Mouse (Mus musculus) liver, embryonic 14.5 days (tissue): Measurements from ENCODE around the gene Cd79b. TPM values are rescaled to one million over a fixed set of nuclear protein-coding genes. Genes with fewer than 3 reads are reported as not detected.

Experiments used
- ATAC-seq: fragments of 200-750 bp; cut with Nextera tagmentation; 2 replicates; pipeline ENCODE4 v1.8.0; 2017; ENCODE audit warnings: moderate number of reproducible peaks, mild to moderate bottlenecking, moderate library complexity; ENCODE audit not compliant: insufficient read depth
- DNase-seq, 3 experiments: peaks; one replicate each; pipeline ENCODE4 v3.0.0-alpha.2; 2012 to 2013; ENCODE audit warnings: low read depth in 3 of 3, low spot score in 3 of 3
- H3K27ac ChIP-seq: fragments of 300-500 bp; sonication (generic); 2 replicates; pipeline ENCODE4 v1.5.1; 2014; ENCODE audit warnings: moderate library complexity, mild to moderate bottlenecking, control low read depth, inconsistent platforms
- H3K27me3 ChIP-seq: fragments of 300-500 bp; sonication (generic); 2 replicates; pipeline ENCODE4 v1.6.1; 2014; ENCODE audit warnings: mild to moderate bottlenecking, low read length, moderate library complexity; ENCODE audit not compliant: control insufficient read depth, insufficient read depth
- H3K36me3 ChIP-seq: fragments of 300-500 bp; sonication (generic); replicated peaks from 2 replicates; pipeline ENCODE4 v1.6.1; 2014; ENCODE audit warnings: low read depth; ENCODE audit not compliant: control insufficient read depth, insufficient read depth
- H3K4me1 ChIP-seq, 2 experiments: fragments of 200-500 bp in 1 of 2; fragments of 300-500 bp in 1 of 2; sonication (generic) in 1 of 2; replicated peaks; 2 replicates each; pipeline ENCODE4 v1.6.1; 2012 to 2014; ENCODE audit warnings: antibody characterized with exemption in 1 of 2, inconsistent platforms in 1 of 2, low read length in 1 of 2; ENCODE audit not compliant: control insufficient read depth in 2 of 2, insufficient read depth in 2 of 2
- H3K4me2 ChIP-seq: fragments of 300-500 bp; sonication (generic); 2 replicates; pipeline ENCODE4 v1.6.1; 2014; ENCODE audit warnings: low read depth, mild to moderate bottlenecking, control low read depth, moderate library complexity
- H3K4me3 ChIP-seq, 2 experiments: fragments of 200-500 bp in 1 of 2; fragments of 300-500 bp in 1 of 2; sonication (generic) in 1 of 2; 2 replicates each; pipeline ENCODE4 v1.5.1; 2012 to 2014; ENCODE audit warnings: low read depth in 2 of 2, low read length in 2 of 2, mild to moderate bottlenecking in 2 of 2, control low read depth in 1 of 2, inconsistent platforms in 1 of 2, moderate library complexity in 1 of 2; ENCODE audit not compliant: insufficient read depth in 1 of 2
- H3K9ac ChIP-seq: fragments of 300-500 bp; sonication (generic); replicated peaks from 2 replicates; pipeline ENCODE4 v1.6.1; 2014; ENCODE audit warnings: mild to moderate bottlenecking, control low read depth, moderate library complexity
- H3K9me3 ChIP-seq: fragments of 300-500 bp; sonication (generic); 2 replicates; pipeline ENCODE4 v1.6.1; 2016; ENCODE audit warnings: low read length, mixed read lengths; ENCODE audit not compliant: control insufficient read depth
- CTCF ChIP-seq: IDR thresholded peaks from 2 replicates; pipeline ENCODE4 v1.5.1; 2016; ENCODE audit warnings: antibody characterized with exemption, low read depth, control low read depth
- EP300 ChIP-seq: IDR thresholded peaks from 2 replicates; pipeline ENCODE4 v1.6.1; 2016; ENCODE audit warnings: antibody characterized with exemption, low read depth
- WGBS: fragments of 180-500 bp; shearing (Covaris S2); extraction: QIAGEN DNeasy Blood & Tissue Kit; methylation state at CpG from one replicate; pipeline ENCODE4 v1.1.7; 2014; ENCODE audit not compliant: insufficient replicate concordance; 5-methylcytosine and 5-hydroxymethylcytosine counted together
- polyA plus RNA-seq, 2 experiments: library from polyadenylated mRNA; depleted of rRNA in 1 of 2; stranded (reverse) in 1 of 2; unstranded in 1 of 2; fragments of >200 nt; fragmentation: Nextera tagmentation in 1 of 2; extraction: Ambion mirVana in 1 of 2; gene quantifications; 2 replicates each; pipeline versions ENCODE4 v1.2.1 to v1.2.3; 2012 to 2014

Gene Cd79b
- polyA plus RNA-seq, 2 experiments = 3.1 to 4.9 TPM

DNA sequence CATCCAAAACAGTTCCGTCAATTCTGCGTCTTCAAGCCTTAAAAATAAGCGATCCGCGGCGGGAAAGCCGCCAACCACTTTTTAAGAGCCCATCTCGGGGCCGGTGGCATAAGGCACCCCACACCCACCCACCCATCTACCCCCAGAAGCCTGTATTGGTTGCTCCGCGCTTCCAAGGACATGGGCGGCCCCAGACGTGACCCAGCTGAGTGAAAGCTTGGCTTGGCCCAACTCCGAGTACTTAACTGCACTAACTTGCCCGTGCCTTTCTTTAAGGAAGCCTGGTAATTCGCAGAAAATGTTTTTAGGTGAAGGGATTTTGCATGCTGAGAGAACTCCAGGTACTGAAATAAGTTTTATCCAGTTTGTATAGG, 41.3 kb downstream of the Cd79b start:
- DNase-seq (no peak), ATAC-seq (peak; percentile 9; the same call in 1 of the 2 replicates)
- H3K27me3 ChIP-seq = no peaks in the 10 kb centered on the region
- H3K36me3 ChIP-seq = no peaks in the 10 kb centered on the region
- WGBS = 7% methylated on average over 16 of the region's 16 CpGs
- H3K27ac ChIP-seq = peak overlapping the region; percentile 63
- H3K4me3 ChIP-seq = peak overlapping the region; percentile 67 to 85
- no peak for TF ChIP-seq EP300
- TF ChIP-seq CTCF = no peak
- H3K9ac ChIP-seq = peak overlapping the region; percentile 66
- peak overlapping the region; percentile 87 for H3K4me2 ChIP-seq
- peaks cover 17 to 37% of the 10 kb centered on the region in 2 experiments for H3K4me1 ChIP-seq
- H3K9me3 ChIP-seq = no peaks in the 10 kb centered on the region

DNA sequence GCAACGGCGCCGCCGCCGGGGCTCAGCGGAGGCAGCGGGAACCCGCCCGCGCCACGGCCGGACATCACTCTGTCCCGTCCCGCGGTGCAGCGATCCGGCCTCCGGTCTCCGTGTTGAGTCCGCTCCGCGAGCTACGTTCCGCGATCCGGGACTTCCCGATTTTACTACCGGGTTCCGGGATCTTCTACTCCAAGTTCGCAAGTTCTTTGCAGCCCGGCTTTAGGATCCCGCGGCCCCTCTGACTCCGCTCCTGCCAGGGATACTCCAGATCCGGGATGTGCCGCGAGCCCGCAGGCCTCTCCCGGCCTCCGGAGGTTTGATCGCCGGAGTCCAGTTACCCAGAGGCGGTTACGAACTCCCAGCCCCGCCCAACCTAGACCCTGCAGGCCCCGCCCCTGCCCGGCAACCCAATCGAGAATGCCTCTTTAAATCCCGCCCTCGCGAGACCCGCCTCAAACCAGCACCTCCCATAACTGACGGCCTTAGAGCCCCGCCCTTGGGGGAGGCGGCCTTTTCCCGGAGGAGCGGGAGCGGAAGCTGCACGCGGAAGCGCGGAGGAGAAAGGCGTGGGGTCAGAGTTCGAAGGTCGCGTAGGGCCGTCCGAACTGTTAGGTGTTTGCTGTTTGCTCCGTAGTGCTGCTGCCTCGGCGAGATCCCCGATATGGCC, 41.8 kb downstream of the Cd79b start, which contains the start of gene Smarcd2:
Gene Smarcd2, minus strand, starts transcription at position 329 of the 667 bp plus-strand sequence.
- H3K27me3 ChIP-seq = no peaks in the 10 kb centered on the region
- peak within 1 kb of the TSS; percentile 76 to 85 for H3K4me3 ChIP-seq
- WGBS = under 1% methylated on average over 72 of the region's 72 CpGs
- peak within 1 kb of the TSS; percentile 95 for H3K9ac ChIP-seq
- peaks cover 17 to 37% of the 10 kb centered on the region in 2 experiments for H3K4me1 ChIP-seq
- peak within 1 kb of the TSS; percentile 63 for H3K27ac ChIP-seq
- TF ChIP-seq EP300 (peak; percentile 47), CTCF (no peak)
- peak within 1 kb of the TSS; percentile 92 for H3K4me2 ChIP-seq
- no peaks in the 10 kb centered on the region; the same call in 1 of the 2 replicates for H3K36me3 ChIP-seq
- no peaks in the 10 kb centered on the region for H3K9me3 ChIP-seq
- ATAC-seq (peak; percentile 93), DNase-seq (peak; percentile 98)

DNA sequence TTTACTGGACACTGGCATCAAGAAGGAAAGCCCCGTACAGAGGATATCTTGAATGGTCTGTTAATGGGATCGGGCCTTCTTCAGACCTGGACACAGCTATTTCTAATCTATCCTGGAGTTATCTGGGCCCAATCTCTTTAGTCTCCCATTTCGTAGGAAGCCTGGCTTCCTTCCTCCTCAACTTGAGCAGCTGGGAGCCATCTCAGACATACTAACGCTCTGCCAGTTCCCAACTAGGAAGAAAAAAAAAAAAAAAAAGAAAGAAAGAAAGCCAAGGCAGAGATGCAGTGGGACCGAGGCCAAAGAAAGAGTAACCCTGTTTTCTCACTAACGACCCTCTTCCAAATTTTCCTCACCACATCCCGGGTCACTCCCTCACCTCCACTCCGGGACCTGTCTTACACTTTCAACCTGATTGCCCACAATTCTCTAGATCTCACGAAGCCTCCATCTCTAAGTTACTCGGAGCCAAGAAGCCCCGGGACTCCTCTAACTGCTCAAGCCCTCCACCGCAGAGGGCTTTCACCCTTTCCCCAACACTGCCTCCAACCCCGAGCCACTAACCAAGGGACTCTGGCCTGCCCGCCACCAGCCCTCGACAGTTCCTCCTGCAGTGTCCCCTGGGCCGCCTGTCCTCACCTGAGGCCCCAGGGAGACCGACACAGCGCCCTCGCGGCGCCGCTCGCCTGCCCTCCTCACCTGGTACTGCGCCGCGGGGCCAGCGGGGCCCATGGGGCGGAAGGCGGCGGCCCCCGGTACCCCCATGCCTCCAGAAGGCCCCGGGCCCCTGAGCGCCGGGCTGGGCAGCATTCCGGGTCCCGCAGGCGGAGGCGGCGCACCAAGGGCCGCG, 42.5 kb downstream of the Cd79b start:
- H3K27me3 ChIP-seq = no peaks in the 10 kb centered on the region
- peak overlapping the region; percentile 92 for H3K4me2 ChIP-seq
- no peak for DNase-seq
- peaks cover 3% of the 10 kb centered on the region for H3K36me3 ChIP-seq
- peak overlapping the region; percentile 58 for H3K27ac ChIP-seq
- WGBS = 1% methylated on average over 41 of the region's 41 CpGs
- peak overlapping the region; percentile 95 for H3K9ac ChIP-seq
- H3K4me3 ChIP-seq = peak overlapping the region; percentile 76 to 85
- peaks cover 17 to 37% of the 10 kb centered on the region in 2 experiments for H3K4me1 ChIP-seq
- TF ChIP-seq EP300 (no peak), CTCF (no peak; the same call in 1 of the 2 replicates)
- peak; percentile 48 for ATAC-seq
- H3K9me3 ChIP-seq = no peaks in the 10 kb centered on the region

DNA sequence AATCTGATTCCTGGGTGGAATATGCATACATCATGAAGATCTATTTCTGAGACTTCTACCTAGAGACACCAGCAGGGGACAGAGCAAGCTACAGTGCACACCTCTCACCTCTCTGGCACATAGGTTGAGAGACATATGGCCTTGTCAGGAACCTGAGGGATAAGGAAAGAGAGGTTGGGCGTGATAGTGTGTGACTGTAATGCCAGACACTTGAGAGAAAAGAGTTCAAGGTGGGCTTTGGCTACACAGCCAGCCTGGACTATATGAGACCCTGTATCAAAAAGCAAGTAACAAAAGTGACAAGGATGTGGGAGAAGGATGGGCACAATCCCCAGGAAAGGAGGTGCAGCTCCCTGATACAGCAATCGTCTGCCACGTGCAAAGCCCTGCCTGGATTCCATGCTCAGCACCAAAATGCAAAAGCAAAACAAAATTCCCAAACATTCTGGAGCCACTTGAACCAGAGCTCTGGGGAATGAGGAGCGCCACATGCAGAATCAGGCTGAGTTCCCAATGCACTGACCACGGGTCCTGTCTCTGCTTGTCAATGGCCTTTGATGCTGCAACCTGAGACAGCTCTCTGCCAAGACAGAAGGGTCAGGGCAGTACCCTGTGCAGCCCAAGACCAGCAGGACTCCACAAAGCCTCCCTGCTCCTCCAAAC, 43.3 kb downstream of the Cd79b start:
- H3K36me3 ChIP-seq = peaks cover 10% of the 10 kb centered on the region
- H3K27ac ChIP-seq = no peak overlapping the region
- no peaks in the 10 kb centered on the region for H3K27me3 ChIP-seq
- TF ChIP-seq CTCF (peak; percentile 10; the same call in 1 of the 2 replicates), EP300 (no peak)
- DNase-seq (no peak), ATAC-seq (no peak)
- peak overlapping the region; percentile 95 for H3K9ac ChIP-seq
- H3K9me3 ChIP-seq = no peaks in the 10 kb centered on the region
- peak overlapping the region; percentile 92 for H3K4me2 ChIP-seq
- peaks cover 17 to 32% of the 10 kb centered on the region in 2 experiments for H3K4me1 ChIP-seq
- peak overlapping the region; percentile 76 to 85 for H3K4me3 ChIP-seq
- WGBS = 50% methylated on average over 5 of the region's 5 CpGs
